25 mouse cellular contexts compared by ENCODE assay signal in genomic region chr10:105228623-105229022, GRCm38 (mm10).
"Had no signal": no experiment of that assay in that cellular context is flagged by ENCODE, and none has a peak within 500 bp of the region (broad histone marks: within the 10 kb centered on the region; RNA-seq: fewer than 3 reads in every experiment).

No protein-coding gene starts in this region.

- H3K4me3 ChIP-seq: liver, embryonic 13.5 days; liver, embryonic 15.5 days; lung, embryonic 15.5 days; megakaryocyte, embryonic 14.5 days; midbrain, embryonic 10.5 days; myocyte; neural tube, embryonic 13.5 days; neural tube, embryonic 15.5 days; stomach, embryonic 15.5 days had no signal

- DNase-seq: liver, embryonic 13.5 days; liver, postnatal 0 days; lung, adult 2 months; lung, postnatal 14 days; lung, postnatal 36 days; midbrain, embryonic 14.5 days; retina, postnatal 1 day; right cerebral cortex, adult 18-20 months; right cerebral cortex, postnatal 25 days; right cerebral cortex, postnatal 4 days; thymus, adult 2 months; thymus, postnatal 25 days; thymus, postnatal 4 days had no signal

- H3K4me2 ChIP-seq: liver, embryonic 13.5 days; liver, embryonic 15.5 days; lung, embryonic 15.5 days; neural tube, embryonic 13.5 days; neural tube, embryonic 15.5 days; stomach, embryonic 15.5 days had no signal

- H3K27ac ChIP-seq: liver, embryonic 13.5 days; liver, embryonic 15.5 days; lung, embryonic 15.5 days; macrophage; midbrain, embryonic 10.5 days; neural tube, embryonic 13.5 days; neural tube, embryonic 15.5 days; stomach, embryonic 15.5 days; stomach, postnatal 0 days had no signal

- H3K4me1 ChIP-seq: liver, embryonic 13.5 days; liver, embryonic 15.5 days; lung, embryonic 15.5 days; midbrain, embryonic 10.5 days; neural tube, embryonic 13.5 days; neural tube, embryonic 15.5 days; stomach, embryonic 15.5 days had no signal

- H3K36me3 ChIP-seq: liver, embryonic 13.5 days; liver, embryonic 15.5 days; lung, embryonic 15.5 days; midbrain, embryonic 10.5 days; neural tube, embryonic 13.5 days; neural tube, embryonic 15.5 days; stomach, embryonic 15.5 days had no signal

- H3K27me3 ChIP-seq: liver, embryonic 13.5 days; liver, embryonic 15.5 days; lung, embryonic 15.5 days; megakaryocyte, embryonic 14.5 days; neural tube, embryonic 13.5 days; neural tube, embryonic 15.5 days; stomach, embryonic 15.5 days had no signal

- H3K9me3 ChIP-seq: liver, embryonic 13.5 days; liver, embryonic 15.5 days; lung, embryonic 15.5 days; megakaryocyte, embryonic 14.5 days; midbrain, embryonic 10.5 days; neural tube, embryonic 13.5 days; neural tube, embryonic 15.5 days; stomach, embryonic 15.5 days had no signal

- H3K9ac ChIP-seq: liver, embryonic 13.5 days; liver, embryonic 15.5 days; liver, postnatal 0 days; lung, embryonic 15.5 days; neural tube, embryonic 13.5 days; neural tube, embryonic 15.5 days; stomach, embryonic 15.5 days had no signal

- ATAC-seq: liver, postnatal 0 days; lung, postnatal 0 days; midbrain, embryonic 16.5 days had no signal
